Mouse (Mus musculus) lung, postnatal 0 days (tissue): ENCODE results near the gene Zfp518b.

Source experiments
- CTCF ChIP-seq: IDR thresholded peaks from 2 replicates; pipeline ENCODE4 v1.5.1; 2016; ENCODE audit warnings: antibody characterized with exemption, mild to moderate bottlenecking
- EP300 ChIP-seq: IDR thresholded peaks from 2 replicates; pipeline ENCODE4 v1.6.1; 2016; ENCODE audit warnings: antibody characterized with exemption, mild to moderate bottlenecking, control low read depth

DNA sequence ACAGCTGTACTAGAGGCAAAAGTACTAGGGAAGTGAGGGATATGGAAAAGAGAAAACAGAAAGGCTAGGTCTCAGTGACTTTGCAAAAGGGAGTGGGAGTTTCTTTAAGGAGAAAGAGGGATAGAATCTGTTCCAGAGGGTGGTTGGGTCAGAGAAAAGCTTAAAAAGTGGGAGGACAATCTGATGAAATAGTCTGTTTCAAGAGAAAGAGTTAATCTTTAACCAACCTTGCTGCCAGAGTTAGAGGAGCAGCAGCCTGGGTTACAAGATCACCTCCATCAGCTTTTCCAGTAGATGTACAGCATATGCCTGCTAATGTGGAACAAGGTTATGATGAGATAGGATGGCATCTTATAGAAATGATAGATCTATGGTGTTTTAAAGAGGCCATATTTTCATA lies 43.1 kb downstream of the Zfp518b start:
- TF ChIP-seq CTCF (no peak), EP300 (no peak)
